Mouse (Mus musculus) v-Abl transformed pro-B cells (cell line): ENCODE data around the gene Mpnd.
"Not testable (repeated sequence)": the region's sequence is repeated elsewhere in the genome, so short reads cannot be mapped to it uniquely, and the experiment has no call there.

Experiments used
- in situ Hi-C, 2 experiments: fragments of 400-800 bp; cut with MboI; formaldehyde crosslinking; loops; one replicate each; pipeline ENCODE4 v1.15.1; 2025; ENCODE audit not compliant: unreplicated experiment in 2 of 2

The Mpnd gene

DNA sequence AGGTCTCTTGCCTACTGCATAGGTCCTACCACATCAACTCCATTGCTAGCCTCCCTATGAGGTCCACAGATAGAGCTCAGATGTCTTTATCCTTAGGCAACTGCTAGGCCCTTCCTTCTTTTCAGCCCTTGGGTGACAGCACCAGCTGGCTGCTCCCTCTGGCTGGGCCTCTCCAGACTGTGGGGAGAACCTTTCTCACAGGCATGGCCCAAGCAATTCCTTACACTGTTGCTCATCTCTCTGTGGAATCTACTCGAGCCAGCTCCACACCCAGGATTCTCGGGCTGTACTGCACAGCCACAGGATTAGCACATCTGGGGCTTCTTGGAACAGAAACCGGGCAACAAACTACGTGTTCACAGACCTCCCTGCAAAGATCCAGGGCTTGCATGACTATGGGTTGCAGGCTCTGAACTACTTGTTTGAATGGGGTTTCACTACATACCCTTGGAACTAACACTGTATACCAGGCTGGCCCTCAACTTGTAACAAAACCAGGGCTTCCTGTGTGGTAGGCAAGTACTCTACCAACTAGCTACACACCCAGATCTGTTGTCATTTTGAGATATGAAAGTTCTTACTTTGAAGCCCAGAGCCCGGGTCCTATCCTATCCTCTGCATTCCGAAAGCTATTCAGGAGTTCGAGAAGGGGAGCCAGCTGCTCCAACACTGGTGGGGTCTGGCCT, 28.7 kb downstream of the Mpnd start:
- in situ Hi-C loops = no loop called here

DNA sequence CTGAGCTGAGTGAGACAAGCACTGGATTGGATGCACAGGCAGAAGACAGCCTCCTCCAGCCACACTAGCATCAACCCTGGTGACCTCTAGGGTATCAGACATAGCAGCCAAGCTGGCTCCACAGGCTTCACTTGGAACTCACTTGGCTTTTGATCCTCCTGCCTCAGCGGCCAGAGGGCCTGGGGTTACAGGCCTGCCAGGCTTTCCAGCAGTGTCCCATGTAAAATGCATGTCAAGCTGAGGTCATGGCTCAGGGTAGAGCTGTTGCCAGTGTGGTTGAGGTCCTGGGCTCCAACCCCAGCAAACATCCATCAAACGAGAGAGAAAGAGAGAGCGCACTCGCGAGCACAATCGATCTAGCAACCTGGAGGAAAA, 29.2 kb downstream of the Mpnd start:
- in situ Hi-C loops = no loop called here

DNA sequence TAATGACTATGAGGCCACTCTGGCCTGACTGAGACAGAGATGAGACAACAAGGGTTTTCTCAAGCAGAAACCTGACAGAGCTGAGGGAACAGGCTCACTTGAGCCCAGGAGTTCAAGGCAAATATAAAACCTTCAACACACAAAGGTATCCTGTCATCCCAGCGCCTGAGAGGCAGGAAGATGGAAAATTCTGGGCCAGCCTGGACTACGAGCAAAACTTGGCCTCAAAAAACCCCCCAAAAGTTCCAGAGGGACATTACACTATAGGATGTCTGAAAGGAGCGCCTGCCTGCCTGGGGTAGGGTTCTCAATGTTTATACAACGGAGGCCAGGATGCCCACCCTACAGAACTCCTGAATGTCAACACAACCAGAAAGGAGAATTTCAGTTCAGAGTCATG, 29.7 kb downstream of the Mpnd start:
- in situ Hi-C loops = no loop called here

DNA sequence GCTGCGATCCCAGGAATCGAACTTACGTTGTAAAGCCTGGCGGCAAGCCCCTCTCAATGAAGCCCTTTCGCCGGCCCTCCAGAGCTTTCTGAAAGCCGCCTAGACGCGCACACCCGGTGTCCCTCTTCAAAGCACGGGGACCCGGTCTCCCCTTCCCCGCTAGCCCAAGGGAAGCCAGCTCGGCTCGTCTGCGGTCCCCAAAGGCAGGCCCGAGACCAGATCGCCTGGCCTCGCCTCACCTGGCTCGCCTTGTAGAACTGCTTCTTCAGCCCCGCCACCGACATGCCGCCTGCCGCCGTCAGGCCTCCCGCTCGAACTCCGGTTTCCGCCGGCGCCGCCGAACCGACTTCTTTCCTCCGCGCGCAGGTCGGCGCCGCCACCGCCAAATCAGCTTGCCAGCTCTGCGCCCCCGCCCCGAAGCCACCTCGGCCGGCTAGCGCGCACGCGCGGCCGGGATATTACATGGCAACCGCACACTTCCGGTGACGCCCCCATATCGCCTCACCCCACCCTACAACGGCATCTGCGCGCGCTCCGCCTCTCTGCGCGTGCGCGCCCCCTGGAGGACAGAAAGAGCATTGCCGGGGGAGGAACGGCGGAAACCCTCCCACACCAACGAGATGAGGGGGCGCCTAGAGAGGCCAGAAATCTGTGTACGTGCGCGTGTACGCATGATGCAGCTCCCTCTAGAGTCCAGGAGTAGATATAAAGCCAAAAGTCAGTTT, 30.8 kb downstream of the Mpnd start, which contains the start of gene Sh3gl1:
TSS of gene Sh3gl1 (minus strand) at position 460 of the 725 bp plus-strand sequence.
- in situ Hi-C loops = no loop called here

DNA sequence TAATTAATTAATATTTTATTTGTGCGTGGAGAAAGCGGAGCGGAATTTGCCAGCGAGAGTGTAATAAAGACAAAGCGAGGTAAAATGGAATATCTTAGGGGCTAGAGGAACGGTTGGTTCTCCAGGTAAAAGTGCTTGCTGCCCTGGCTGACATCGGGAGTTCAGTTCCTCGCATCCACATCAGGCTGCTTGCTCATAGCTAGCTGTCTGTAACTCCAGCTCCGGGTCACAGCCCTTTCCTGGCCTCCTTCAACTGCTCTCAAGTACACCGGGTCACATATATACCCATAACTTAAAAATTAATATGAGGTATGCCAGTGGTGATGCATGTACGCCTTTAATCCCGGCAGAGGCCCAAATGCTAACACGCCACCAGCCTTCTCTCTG, 31.4 kb downstream of the Mpnd start:
- in situ Hi-C loops = no loop called here

DNA sequence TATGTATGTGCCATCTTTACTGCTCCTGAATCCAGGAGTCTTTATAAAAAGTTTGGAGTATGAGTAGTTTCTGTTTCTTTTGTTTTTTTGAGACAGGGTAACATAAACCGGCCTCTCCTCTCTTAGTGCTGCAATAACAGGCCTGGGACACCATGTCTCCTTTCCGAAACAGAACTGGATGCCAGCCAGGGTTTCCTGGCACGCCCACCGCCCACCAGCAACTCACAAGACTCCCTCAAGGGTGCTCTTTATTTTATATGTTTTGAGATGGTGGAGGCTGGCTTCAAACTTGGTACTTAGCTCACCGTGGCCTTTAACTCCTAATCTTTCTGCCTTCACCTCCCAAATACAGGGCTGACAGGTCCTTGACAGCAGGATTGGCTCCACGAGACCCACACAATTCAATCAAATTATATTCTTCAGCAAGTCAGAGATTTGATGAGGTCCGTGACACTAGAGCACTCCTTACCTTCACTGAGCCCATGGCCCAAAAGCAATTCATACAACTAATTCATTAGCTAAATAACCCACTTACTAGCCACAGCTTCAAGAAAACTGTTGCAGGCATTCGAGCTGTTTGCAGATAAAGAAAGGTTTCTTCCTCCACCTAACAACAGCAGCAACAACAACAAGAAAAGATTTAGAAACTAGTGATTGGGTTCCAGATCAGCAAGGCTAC, 33.2 kb downstream of the Mpnd start:
- in situ Hi-C loops = no loop called here

DNA sequence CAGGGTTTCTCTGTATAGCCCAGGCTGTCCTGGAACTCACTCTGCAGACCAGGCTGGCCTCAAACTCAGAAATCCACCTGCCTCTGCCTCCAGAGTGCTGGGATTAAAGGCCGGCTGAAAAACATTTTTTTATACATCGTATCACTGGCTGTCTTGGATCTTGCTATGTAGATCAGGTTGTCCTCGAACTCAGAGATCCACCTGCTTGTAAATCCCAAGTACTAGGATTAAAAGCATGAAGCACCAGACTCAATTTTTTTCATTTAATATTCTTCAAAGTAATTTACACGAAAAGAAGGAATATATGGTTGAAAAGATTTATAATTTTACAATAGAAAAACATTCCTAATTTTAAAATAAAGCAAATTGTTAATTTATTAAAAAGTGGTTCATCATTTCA, 33.8 kb downstream of the Mpnd start:
- in situ Hi-C loops = no loop called here

DNA sequence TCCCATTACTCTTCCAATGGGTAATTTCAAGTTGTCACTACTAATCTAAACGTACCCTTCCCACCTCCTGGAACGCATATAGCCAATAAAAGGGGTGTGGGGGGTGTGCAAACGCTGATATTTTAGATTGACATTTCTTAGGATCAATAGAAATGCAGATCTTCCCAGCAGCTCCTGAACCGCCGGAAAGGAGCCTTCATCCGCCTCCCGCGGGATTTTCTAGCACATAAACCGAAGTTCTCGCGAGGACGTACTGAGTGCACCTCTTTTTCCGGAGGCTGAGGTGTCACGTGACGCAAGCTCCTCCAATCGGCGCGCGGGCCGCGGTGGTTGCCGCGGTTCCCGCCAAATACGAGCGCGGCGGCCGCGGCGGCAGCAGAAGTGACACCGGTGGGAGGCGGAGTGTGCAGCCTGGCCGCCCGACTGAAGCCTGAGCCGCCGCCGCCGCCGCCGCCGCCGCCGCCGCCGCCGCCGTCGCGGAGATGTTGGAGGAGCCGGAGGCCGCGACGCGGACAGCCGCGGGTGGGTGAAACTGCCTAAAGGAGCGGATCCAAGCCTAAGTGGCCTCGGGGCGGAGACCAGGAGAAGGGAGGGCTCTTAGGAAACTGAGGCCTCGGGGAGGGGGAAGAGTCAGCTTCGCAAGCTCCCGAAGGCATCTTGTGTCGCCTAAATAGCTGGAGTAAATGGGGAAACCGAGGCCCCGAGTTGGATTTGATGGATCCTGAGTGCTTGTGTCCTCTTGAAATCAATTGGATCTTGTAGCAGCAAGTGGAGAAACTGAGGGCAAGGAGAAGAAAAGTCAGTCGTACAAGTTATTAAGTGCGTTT, 34.7 kb downstream of the Mpnd start, which contains the start of gene Chaf1a:
TSS of gene Chaf1a (plus strand) at position 410 of the 827 bp plus-strand sequence.
- in situ Hi-C loops = loop anchor here in 1 of 2 experiments (5.0 kb wide), 1 partner anchor 37 kb away; the partner anchor contains the start of genes Hdgfl2 and Ubxn6

DNA sequence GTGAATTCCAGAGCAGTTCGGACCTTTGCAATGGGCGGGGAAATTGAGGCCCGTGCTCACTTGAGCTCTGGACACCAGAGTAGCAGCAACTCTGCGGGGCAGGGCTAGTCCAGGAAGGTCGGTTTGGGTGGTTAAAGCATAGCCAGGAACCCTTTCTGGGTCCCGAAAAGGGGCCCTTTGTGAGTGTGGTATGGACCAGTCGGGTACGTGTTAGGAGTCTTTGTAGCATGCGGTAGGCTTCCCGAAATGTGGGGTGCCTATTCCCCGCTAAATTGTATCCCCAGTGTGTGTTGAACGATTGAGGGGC, 35.3 kb downstream of the Mpnd start:
- in situ Hi-C loops = loop anchor here in 1 of 2 experiments (5.0 kb wide), 1 partner anchor 36 kb away; the partner anchor contains the start of genes Hdgfl2 and Ubxn6

DNA sequence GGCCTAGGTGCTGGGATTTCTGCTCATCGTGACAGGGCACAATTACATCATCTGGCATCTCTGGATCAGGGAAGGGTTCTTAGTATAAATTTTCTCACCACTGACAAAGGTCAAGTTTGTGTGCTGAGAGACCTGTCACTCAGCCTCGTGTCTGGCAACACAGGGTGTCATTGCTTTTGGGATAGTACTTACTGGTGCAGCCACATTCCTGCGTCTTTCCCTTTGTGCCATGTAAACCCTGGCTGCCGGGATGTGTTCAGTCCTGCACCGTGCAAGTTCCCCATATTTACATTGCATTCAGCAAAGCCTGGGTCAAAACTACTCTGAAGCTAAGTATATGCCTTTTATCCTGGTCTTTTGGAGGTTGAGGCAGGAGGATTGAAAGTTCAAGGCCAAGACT, 45.9 kb downstream of the Mpnd start:
- in situ Hi-C loops = no loop called here

DNA sequence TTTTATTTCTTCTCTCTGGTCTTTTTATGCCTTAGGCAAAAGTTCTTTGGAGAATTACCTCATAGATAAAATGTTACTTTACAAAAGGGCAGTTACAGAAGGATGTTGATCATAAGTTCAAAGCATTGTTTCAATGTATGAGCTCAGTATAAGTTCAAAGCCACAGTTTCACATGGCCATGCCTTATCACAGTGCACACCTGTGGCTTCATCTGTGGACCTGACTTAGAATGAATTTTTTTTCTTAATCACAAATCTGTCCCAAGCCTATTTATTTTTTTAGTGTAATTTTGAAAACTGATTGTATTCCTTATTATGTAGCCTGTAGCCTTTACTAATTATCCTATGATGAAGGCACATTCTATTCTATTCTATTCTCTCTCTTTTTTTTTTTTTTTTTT, 49.4 kb downstream of the Mpnd start:
- in situ Hi-C loops = no loop called here

DNA sequence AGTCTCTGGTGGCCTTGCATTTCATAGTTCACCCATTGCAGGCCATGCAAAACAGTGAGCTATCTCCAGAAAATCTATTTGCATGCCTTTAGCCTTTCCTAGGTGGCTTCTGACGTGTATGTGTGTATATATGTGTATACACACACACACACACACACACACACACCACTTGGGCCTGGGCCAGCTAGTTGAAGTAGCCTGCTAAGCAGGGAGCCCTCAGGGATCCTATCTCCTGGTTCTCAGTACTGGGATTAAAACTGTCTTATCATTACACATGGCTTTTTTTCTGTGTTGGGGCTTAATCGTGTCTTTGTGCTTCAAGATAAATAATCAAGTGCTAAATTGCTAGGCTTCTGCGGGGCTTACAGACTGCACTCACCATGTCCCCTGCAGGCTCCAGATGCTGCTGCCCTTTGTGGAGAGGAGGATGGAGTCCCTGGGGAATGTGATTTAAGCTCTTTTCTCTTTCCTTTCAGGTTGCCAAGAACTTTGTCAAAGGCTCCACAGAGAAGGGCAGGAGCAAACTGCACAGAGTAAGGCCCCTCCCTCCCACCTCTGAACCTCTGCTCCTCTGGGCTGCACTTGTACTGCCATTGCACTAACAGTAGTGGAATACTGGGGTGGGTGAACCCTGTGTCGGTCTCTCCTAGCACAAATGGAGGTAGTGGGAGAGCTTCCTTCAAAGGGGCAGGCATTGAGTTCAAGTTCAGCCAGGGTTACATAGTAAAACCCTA, 50.6 kb downstream of the Mpnd start:
- in situ Hi-C loops = no loop called here

DNA sequence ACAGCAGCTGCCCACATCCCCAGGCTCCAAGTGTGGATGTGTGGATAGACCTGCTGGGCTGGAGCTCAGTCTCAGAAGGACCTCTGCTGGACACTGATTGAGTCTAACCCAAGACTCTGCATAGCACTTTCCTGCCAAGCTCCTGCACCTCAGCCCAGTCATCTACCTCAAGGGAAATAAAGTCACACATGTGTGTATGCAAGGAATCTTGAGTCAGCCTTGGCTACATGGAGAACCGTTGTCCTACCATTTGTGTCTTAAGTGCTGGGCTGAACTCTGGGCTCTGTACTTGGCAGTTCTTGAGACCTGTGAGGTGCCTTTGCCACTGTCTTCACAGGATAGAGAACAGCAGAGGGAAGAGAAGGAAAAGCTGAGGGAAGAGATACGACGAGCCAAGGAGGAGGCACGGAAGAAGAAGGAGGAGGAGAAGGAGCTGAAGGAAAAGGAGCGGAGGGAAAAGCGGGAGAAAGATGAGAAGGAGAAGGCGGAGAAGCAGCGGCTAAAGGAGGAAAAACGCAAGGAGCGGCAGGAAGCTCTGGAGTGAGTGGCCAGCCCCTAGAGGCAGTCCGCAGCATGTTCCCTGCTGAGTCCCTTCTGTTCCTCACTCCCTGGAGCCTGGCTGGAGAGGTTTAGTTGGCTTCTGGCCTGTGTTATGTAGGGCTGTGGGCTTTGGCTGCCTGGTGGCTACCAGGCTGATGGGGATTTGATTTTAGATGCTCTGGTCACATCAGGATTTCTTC, 52.0 kb downstream of the Mpnd start:
- in situ Hi-C loops = no loop called here

DNA sequence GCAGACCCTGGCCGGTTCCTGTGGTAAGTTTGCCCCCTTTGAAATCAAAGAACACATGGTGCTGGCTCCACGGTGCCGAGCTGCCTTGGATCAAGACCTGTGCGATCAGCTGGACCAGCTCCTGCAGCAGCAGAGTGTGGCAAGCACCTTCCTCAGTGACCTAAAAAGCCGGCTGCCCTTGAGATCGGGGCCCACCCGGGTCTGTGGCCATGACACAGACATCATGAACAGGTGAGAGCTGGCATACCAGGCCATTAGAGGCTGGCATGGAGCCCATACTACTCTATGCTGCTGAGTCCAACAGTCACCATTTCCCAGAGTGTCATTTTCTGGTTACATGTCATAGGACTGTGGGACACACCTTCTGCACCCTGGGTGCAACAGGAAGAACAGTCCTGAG, 56.6 kb downstream of the Mpnd start:
- in situ Hi-C loops = no loop called here

DNA sequence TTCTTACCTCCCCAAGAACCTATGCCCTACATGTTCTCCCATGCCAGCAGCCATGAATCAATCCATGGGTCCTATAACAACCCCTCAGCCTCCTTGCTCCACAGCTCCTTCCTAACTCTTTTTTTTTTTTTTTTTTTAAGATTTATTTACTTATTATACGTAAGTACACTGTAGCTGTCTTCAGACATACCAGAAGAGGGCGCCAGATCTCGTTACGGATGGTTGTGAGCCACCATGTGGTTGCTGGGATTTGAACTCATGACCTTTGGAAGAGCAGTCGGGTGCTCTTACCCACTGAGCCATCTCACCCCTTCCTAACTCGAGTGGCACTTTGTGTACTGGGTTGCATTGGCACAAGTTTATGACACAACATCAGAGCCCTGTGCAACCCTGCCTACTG, 60.2 kb downstream of the Mpnd start:
- in situ Hi-C loops = not testable (repeated sequence)
